Mouse (Mus musculus) cerebellum, postnatal 10 days (tissue): ENCODE results near the gene Sh3glb1.
A peak's percentile ranks its signal among the peaks of the same experiment; 100 is the strongest.

ENCODE experiments used
- DNase-seq, 2 experiments: peaks; one replicate each; pipeline ENCODE4 v3.0.0; 2021; ENCODE audit warnings: mixed read lengths in 2 of 2

Gene Sh3glb1

GRCm38 (mm10) chr3:144714606-144715005 is 5.5 kb downstream of the Sh3glb1 start:
- peak in 1 of 2 experiments; percentile 28 for DNase-seq

GRCm38 (mm10) chr3:144714126-144714525 is 6.0 kb downstream of the Sh3glb1 start:
- no peak for DNase-seq

- no peak for DNase-seq
Measured at GRCm38 (mm10) chr3:144711607-144712206, 8.4 kb downstream of the Sh3glb1 start.

- no peak for DNase-seq
Measured at GRCm38 (mm10) chr3:144708612-144709011, 11.5 kb downstream of the Sh3glb1 start.

- no peak for DNase-seq
Measured at GRCm38 (mm10) chr3:144703959-144704358, 16.2 kb downstream of the Sh3glb1 start.

GRCm38 (mm10) chr3:144698790-144699433 is 21.2 kb downstream of the Sh3glb1 start:
- no peak for DNase-seq

- no peak for DNase-seq
Measured at GRCm38 (mm10) chr3:144697942-144698341, 22.2 kb downstream of the Sh3glb1 start.

- no peak for DNase-seq
Measured at GRCm38 (mm10) chr3:144697154-144697553, 23.0 kb downstream of the Sh3glb1 start.

GRCm38 (mm10) chr3:144694941-144695340 is 25.2 kb downstream of the Sh3glb1 start:
- DNase-seq, result no peak

GRCm38 (mm10) chr3:144694040-144694439 is 26.1 kb downstream of the Sh3glb1 start:
- DNase-seq, result no peak

GRCm38 (mm10) chr3:144692052-144692451 is 28.1 kb downstream of the Sh3glb1 start:
- DNase-seq, result peak; percentile 12 to 39

GRCm38 (mm10) chr3:144689236-144689635 is 30.9 kb downstream of the Sh3glb1 start:
- DNase-seq, result peak; percentile 35 to 44

GRCm38 (mm10) chr3:144688284-144688683 is 31.9 kb downstream of the Sh3glb1 start:
- DNase-seq, result no peak

- DNase-seq, result no peak
Measured at GRCm38 (mm10) chr3:144687618-144688017, 32.5 kb downstream of the Sh3glb1 start.

- no peak for DNase-seq
Measured at GRCm38 (mm10) chr3:144686146-144686545, 34.0 kb downstream of the Sh3glb1 start.

- DNase-seq, result no peak
Measured at GRCm38 (mm10) chr3:144683136-144683814, 36.9 kb downstream of the Sh3glb1 start.

GRCm38 (mm10) chr3:144681542-144681941 is 38.6 kb downstream of the Sh3glb1 start:
- no peak for DNase-seq

GRCm38 (mm10) chr3:144679701-144680159 is 40.4 kb downstream of the Sh3glb1 start:
- DNase-seq, result no peak

- no peak for DNase-seq
Measured at GRCm38 (mm10) chr3:144679137-144679536, 41.0 kb downstream of the Sh3glb1 start.

- DNase-seq, result no peak
Measured at GRCm38 (mm10) chr3:144677751-144678150, 42.4 kb downstream of the Sh3glb1 start.

GRCm38 (mm10) chr3:144676249-144676648 is 43.9 kb downstream of the Sh3glb1 start:
- DNase-seq, result no peak

- DNase-seq, result no peak
Measured at GRCm38 (mm10) chr3:144672016-144672415, 48.1 kb downstream of the Sh3glb1 start.

- DNase-seq, result no peak
Measured at GRCm38 (mm10) chr3:144669944-144670874, 49.9 kb downstream of the Sh3glb1 start.
